Mouse (Mus musculus) lung, postnatal 14 days (tissue): ENCODE data around the gene Laptm5.

Source experiments
- DNase-seq: peaks from one replicate; pipeline ENCODE4 v3.0.0; 2021

The Laptm5 gene

GRCm38 (mm10) chr4:130899782-130900427 is 13.0 kb upstream of the Laptm5 start:
- DNase-seq, result no peak

DNA sequence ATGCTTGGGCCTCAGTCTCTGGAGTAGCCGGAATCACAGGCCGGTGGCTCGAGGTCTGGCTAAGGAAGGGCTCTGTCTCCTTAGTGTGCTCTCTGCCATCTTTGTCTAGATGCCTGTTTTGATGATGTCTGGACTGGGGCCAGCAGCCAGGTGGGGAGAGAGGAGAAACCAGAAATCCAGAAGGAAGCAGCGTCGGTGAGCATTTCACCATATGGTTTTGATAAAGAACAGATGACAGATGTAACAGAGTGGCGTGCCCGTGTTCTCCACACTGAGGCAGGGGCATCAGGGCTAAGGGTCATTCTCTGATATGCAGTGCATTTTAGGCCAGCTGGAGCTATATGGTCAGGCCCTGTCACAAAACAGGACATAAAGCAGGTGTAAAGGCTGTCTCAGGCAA is 12.2 kb upstream of the Laptm5 start:
- no peak for DNase-seq

GRCm38 (mm10) chr4:130902289-130902781 is 10.6 kb upstream of the Laptm5 start:
- DNase-seq, result no peak

DNA sequence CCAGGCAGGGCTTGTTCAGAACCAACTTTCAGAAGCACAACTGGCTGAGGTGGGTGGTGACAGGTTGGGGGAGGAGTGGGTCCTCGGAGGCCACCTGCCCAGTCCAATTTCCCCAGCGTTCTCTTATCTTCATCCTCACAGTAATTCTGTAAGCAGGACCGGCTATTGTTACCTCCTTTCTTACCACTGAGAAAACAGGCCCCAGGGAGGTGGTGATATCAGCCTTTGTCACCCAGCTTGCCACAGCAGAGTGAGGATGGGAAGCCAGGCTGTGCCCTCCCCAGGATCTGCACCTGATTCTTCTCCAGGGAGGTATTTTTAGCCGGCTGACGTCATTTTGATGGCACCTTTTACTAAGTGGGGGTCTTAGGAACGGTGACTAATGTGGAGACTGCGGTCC is 7.9 kb upstream of the Laptm5 start:
- no peak for DNase-seq

DNA sequence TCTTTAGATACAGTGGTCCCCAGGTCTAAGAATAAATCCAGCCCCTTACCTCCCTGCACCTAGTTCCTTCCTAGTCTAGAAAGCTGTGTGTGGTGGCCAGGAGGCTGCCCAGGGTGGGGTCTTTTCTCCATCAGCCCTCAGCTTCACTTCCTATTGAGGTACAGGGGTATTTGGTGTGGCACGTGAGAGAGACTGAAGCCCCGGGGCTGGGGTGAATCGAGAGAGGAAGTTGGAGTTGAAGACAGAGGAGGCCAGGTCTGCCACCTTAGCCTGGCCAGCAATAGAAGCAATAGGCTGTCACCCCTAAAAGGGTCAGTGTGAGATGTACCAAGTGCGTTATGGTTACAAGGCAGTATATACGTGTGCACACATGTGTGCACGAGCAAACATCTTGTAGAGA is 7.0 kb upstream of the Laptm5 start:
- no peak for DNase-seq

- DNase-seq, result no peak
Measured at GRCm38 (mm10) chr4:130906296-130906695, 6.6 kb upstream of the Laptm5 start.

- no peak for DNase-seq
Measured at GRCm38 (mm10) chr4:130907200-130908069, 5.5 kb upstream of the Laptm5 start.

DNA sequence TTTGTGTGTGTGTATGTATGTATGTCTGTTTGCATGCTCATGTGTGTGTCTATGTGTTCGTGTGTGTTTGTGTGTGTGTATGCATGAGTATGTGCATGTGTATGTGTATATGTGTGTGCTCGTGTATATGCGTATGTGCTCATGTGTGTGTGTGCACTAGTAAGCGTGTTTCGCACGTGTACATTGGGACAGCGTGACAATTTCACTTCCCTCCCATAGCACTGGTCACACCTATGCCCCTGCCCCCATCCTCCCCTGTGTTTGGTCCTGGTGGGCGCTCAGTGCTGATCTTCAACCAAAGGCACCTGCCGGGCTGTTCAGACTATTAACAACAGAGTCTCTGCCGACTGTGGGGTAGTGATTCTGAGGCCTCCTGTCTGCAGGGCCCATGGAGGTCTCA is 4.8 kb upstream of the Laptm5 start:
- DNase-seq, result no peak

DNA sequence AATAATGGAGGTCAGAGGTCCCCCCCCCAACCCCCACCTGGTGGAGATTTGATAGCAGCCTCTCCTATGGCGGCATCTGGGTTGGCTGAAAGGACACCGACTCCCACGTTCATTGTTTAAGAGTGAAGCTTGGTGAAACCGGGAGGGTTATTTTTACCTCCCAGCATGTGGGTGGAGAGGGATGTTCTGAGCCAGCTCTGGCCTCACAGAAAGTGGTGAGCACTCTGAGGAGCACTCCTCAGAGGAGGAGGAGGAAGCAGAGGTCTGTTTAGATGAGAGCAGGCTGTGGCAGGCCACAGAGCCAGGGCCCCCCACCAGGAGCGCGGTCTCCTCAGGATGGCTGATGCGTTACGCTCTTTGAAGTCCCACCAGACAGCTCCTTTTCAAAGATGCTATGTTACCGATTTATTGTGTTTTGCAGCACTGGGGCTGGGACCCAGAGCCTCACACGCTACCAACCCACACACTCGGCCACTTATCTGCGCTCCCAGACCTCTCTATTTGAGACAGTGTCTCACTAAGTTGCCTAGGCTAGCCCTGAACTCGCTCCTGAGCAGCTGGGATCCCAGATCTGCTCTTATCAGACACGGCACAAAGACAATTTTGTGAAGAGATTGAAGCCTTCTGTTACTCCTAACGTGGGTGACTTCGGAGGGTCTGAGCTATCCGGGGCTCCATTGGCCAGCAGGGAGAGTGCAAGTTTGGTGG is 3.6 kb upstream of the Laptm5 start:
- no peak for DNase-seq

- no peak for DNase-seq
Measured at GRCm38 (mm10) chr4:130910666-130911065, 2.3 kb upstream of the Laptm5 start.

GRCm38 (mm10) chr4:130912626-130913025 is 299 bp upstream of the Laptm5 start:
- DNase-seq, result no peak

DNA sequence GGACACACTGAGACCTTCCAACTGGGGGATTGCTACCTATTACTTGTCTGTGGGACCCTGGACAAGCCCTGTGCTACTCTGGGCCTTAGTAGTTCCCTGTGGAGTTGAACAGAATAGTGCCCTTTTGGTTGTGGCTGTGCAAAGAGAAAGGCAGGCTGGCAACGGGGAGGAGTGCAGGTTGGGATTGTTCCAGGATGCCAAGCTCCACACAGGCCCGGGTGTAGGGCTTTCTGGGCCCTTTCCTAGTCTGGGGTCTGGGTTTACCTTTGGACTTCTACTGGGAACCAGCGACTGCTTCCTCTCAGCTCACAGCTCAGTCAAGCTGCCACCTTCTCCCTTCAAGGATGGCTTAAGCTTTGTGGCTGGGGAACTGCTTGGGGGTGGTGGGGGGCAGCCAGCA is 586 bp downstream of the Laptm5 start:
- DNase-seq, result no peak

GRCm38 (mm10) chr4:130914011-130914410 is 1.1 kb downstream of the Laptm5 start:
- DNase-seq, result no peak

- no peak for DNase-seq
Measured at GRCm38 (mm10) chr4:130914527-130914926, 1.6 kb downstream of the Laptm5 start.

DNA sequence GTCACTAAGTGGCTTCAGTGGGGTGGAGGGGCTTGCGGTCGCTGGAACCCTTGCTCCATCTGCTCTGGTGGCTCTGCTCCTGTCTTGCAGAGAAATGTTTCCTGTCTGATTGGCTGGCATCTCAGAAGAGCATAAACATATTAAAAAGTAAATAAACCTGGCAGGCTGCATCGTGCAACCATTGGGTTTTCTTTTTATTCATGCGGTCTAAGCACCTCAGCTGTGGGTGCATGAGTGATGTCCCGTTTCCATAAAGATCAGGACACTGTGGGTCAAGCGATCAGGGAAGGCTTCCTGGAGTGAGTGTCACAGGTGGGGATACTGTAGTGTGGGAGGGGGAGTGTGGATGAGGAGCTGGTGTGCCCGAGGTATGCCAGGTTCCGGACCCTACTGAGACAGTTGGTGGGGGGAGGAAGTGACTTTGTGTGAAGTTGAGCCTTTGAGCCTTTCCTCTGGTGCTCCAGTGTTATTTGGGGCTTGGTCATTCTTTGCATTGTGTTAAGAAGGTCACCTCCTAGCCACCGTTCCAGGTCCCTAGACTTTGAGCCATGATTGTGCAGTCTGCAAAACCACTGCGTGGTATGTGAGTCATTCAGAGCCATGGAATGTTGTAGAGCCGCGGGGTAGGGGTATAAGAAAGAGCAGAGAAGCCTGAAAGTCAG is 2.2 kb downstream of the Laptm5 start:
- DNase-seq, result no peak

DNA sequence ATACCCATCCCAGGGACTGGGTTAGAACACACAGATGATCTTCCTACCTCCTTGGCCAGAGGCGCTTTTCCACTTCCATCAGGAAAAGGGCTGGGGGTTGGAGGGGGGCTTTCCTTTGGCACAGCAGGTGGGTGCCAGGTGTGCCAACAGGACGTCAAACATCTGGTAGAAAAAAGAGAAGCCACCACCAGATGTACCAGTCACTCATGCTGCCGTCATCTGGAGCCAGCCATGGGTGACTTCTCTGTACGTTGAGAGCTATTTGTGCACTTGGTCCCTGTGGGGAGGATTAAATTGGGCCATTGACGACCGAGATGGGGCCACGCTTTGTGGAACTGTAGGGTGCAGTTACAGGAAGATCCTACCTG is 2.7 kb downstream of the Laptm5 start:
- DNase-seq, result no peak

DNA sequence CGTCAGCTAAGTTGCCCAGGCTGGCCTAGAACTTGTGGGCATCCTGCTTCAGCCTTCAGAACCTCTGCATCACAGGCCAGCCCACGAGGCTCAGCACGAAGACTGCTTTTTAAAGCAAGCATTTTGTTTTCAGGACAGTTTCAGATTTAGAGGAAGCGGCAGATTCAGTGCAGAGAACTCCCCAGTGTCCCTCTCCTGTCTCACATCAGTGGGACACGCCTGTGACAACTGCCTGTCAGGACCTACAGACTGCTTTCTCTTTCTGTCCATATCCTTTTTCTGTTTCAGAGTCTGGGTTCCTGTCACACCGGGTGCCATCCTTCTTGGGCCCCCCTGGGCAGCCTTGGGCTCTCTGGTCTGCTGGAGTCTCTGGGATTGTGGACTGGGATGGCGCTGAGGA is 3.7 kb downstream of the Laptm5 start:
- DNase-seq, result no peak

GRCm38 (mm10) chr4:130917564-130917963 is 4.6 kb downstream of the Laptm5 start:
- DNase-seq, result no peak

- DNase-seq, result no peak
Measured at GRCm38 (mm10) chr4:130918805-130919749, 6.2 kb downstream of the Laptm5 start.

- DNase-seq, result no peak
Measured at GRCm38 (mm10) chr4:130919750-130920356, 6.9 kb downstream of the Laptm5 start.

GRCm38 (mm10) chr4:130920951-130921693 is 8.2 kb downstream of the Laptm5 start:
- no peak for DNase-seq
